In the genomic region with DNA sequence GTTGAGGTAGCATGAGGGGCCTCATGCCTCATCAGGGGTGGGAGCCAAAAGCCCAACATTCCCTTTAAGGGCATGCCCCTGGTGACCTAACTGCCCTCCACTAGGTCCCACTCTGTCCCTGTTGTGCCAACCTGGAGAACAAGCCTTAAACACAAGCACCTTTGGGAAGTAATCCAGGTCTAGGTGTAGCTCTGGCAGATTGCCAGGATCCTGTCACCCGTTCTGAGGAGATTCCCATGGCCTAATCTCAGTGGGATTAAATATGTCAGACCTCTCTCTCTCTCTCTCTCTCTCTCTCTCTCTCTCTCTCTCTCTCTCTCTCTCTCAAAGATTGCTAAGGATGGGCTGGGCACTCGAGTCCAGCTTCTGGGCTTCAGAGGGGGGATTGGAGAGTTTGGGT, we compare ENCODE assay signal across 20 mouse cellular contexts. TPM values are rescaled to one million over a fixed set of nuclear protein-coding genes. Genes with fewer than 3 reads are reported as not detected.
A peak's percentile ranks its signal among the peaks of the same experiment; 100 is the strongest.
DNase-seq lines count a peak whose midpoint lies in the region; ATAC-seq and TF ChIP-seq lines count a peak whose summit lies in the region.
"Had no signal": no experiment of that assay in that cellular context is flagged by ENCODE, and none has a peak within 500 bp of the region (broad histone marks: within the 10 kb centered on the region; RNA-seq: fewer than 3 reads in every experiment).

No protein-coding gene starts in this region.

- peak overlapping the region; percentile 58 for H3K27ac ChIP-seq in heart, embryonic 13.5 days (replicated peaks)
- H3K27ac ChIP-seq in liver, adult 2 months (replicated peaks; ENCODE audit: insufficient read depth, low read depth, low read length), result peak overlapping the region; percentile 27
- peak overlapping the region; percentile 66 for H3K27ac ChIP-seq in heart, embryonic 16.5 days (ENCODE audit: low read length)
- H3K27ac ChIP-seq: hindbrain, embryonic 15.5 days; intestine, embryonic 15.5 days; midbrain, embryonic 12.5 days had no signal

- no peak for TF ChIP-seq POLR2A in liver, adult 2 months (IDR thresholded peaks at IDR 0.05; ENCODE audit: extremely low read depth, insufficient read depth, low read length)

- no peaks in the 10 kb centered on the region for H3K27me3 ChIP-seq in heart, embryonic 13.5 days (replicated peaks)
- H3K27me3 ChIP-seq in liver, adult 2 months (ENCODE audit: control insufficient read depth, insufficient read depth, low read length), result no peaks in the 10 kb centered on the region
- H3K27me3 ChIP-seq in heart, embryonic 16.5 days (ENCODE audit: control insufficient read depth, insufficient read depth, low read length), result no peaks in the 10 kb centered on the region
- H3K27me3 ChIP-seq: embryonic facial prominence, embryonic 15.5 days; hindbrain, embryonic 15.5 days; intestine, embryonic 15.5 days; limb, embryonic 15.5 days; midbrain, embryonic 12.5 days; Patski had no signal

- no peak for TF ChIP-seq CTCF in liver, adult 2 months (IDR thresholded peaks at IDR 0.05; ENCODE audit: low read depth, low read length)

- H3K4me1 ChIP-seq in heart, embryonic 13.5 days, result peaks cover 91% of the 10 kb centered on the region
- peaks cover 24% of the 10 kb centered on the region for H3K4me1 ChIP-seq in liver, adult 2 months (ENCODE audit: control insufficient read depth, insufficient read depth, low read length)
- H3K4me1 ChIP-seq in heart, embryonic 16.5 days (ENCODE audit: control insufficient read depth, insufficient read depth, low read length), result peaks cover 57% of the 10 kb centered on the region

- ATAC-seq in heart, embryonic 13.5 days (ENCODE audit: extremely low read depth, insufficient number of reproducible peaks, low FRiP score, low TSS enrichment), result no peak
- ATAC-seq in heart, embryonic 16.5 days (replicated peaks; ENCODE audit: extremely low read depth, insufficient read depth, low FRiP score), result no peak
- ATAC-seq: CD4-positive, CD25-positive, alpha-beta regulatory T cell, adult 4 months; forebrain, postnatal 0 days; intestine, embryonic 15.5 days; liver, postnatal 0 days; Patski had no signal

- intact Hi-C loops in heart, postnatal 14 days (cut with DNase I), result no loop called here

- H3K36me3 ChIP-seq in heart, embryonic 13.5 days, result peaks cover 3% of the 10 kb centered on the region
- H3K36me3 ChIP-seq in liver, adult 2 months (ENCODE audit: control insufficient read depth, insufficient read depth, low read length), result no peaks in the 10 kb centered on the region
- H3K36me3 ChIP-seq in heart, embryonic 16.5 days (ENCODE audit: control insufficient read depth, insufficient read depth), result 0 out of 2 replicates have a peak, but pooled peaks cover 2% of the 10 kb centered on the region
- H3K36me3 ChIP-seq: embryonic facial prominence, embryonic 15.5 days; hindbrain, embryonic 15.5 days; intestine, embryonic 15.5 days; midbrain, embryonic 12.5 days had no signal

- no peak overlapping the region for H3K4me2 ChIP-seq in heart, embryonic 13.5 days
- H3K4me2 ChIP-seq in heart, embryonic 16.5 days (ENCODE audit: low read depth, low read length), result no peak overlapping the region
- H3K4me2 ChIP-seq: embryonic facial prominence, embryonic 15.5 days; hindbrain, embryonic 15.5 days; intestine, embryonic 15.5 days; limb, embryonic 15.5 days; midbrain, embryonic 12.5 days had no signal

- 30% methylated on average over 2 of the region's 2 CpGs for WGBS in heart, embryonic 13.5 days
- WGBS in liver, adult 2 months, result 52% methylated on average over 2 of the region's 2 CpGs
- 11% methylated on average over 2 of the region's 2 CpGs for WGBS in heart, embryonic 16.5 days

- peaks cover 7% of the 10 kb centered on the region; the same call in 1 of the 2 replicates for H3K79me2 ChIP-seq in liver, adult 2 months (ENCODE audit: control insufficient read depth, insufficient read depth, low read length)

- peak; percentile 41 for DNase-seq in cerebellum, adult 9-11 months
- DNase-seq in cerebellum, postnatal 4 days (ENCODE audit: low spot score in 2 of 2), result no peak
- DNase-seq in heart, postnatal 14 days, result no peak
- DNase-seq in liver, adult 2 months (ENCODE audit: extremely low read depth, low read depth, low spot score), result no peak
- no peak for DNase-seq in liver
- DNase-seq in urinary bladder, postnatal 14 days (ENCODE audit: low spot score), result no peak
- DNase-seq: adrenal gland, postnatal 10 days; embryo, embryonic 11 days; forebrain, postnatal 0 days; liver, postnatal 0 days; thymus, postnatal 36 days had no signal

- H3K4me3 ChIP-seq in heart, embryonic 13.5 days, result no peak overlapping the region
- H3K4me3 ChIP-seq in liver, adult 2 months (ENCODE audit: insufficient read depth, low read depth, low read length), result no peak overlapping the region
- no peak overlapping the region for H3K4me3 ChIP-seq in heart, embryonic 16.5 days (ENCODE audit: low read length)
- H3K4me3 ChIP-seq: embryonic facial prominence, embryonic 15.5 days; hindbrain, embryonic 15.5 days; intestine, embryonic 15.5 days; limb, embryonic 15.5 days; midbrain, embryonic 12.5 days had no signal

- H3K9me3 ChIP-seq in heart, embryonic 13.5 days, result no peaks in the 10 kb centered on the region
- H3K9me3 ChIP-seq in heart, embryonic 16.5 days (replicated peaks; ENCODE audit: control insufficient read depth, low read length), result no peaks in the 10 kb centered on the region
- H3K9me3 ChIP-seq: embryonic facial prominence, embryonic 15.5 days; hindbrain, embryonic 15.5 days; intestine, embryonic 15.5 days; limb, embryonic 15.5 days; midbrain, embryonic 12.5 days had no signal

- H3K9ac ChIP-seq in heart, embryonic 13.5 days, result peak overlapping the region; percentile 50
- no peak overlapping the region for H3K9ac ChIP-seq in liver, adult 2 months (ENCODE audit: low read depth, low read length)
- H3K9ac ChIP-seq in heart, embryonic 16.5 days (ENCODE audit: low read length), result peak overlapping the region; percentile 7; the same call in 1 of the 2 replicates
- H3K9ac ChIP-seq: embryonic facial prominence, embryonic 15.5 days; forebrain, postnatal 0 days; hindbrain, embryonic 15.5 days; intestine, embryonic 15.5 days; limb, embryonic 15.5 days; liver, postnatal 0 days; midbrain, embryonic 12.5 days had no signal

RNA-seq across cellular contexts. Expression of gene Umps, which starts 35.2 kb away (rescaled TPM):
- 32.9 and 33.4 TPM in 2 replicates for polyA plus RNA-seq in heart, embryonic 13.5 days (2015; fragmentation: Nextera tagmentation; extraction: Ambion mirVana)
- total RNA-seq in heart, postnatal 14 days (2021), result 1 to 10 TPM; 9.2 TPM
- 25.4 and 26.5 TPM in 2 replicates for total RNA-seq in liver, adult 2 months (2014; rRNA removed)
- polyA plus RNA-seq in liver, adult 2 months (2012; rRNA removed), result 12.9 and 14.9 TPM in 2 replicates
- polyA plus RNA-seq in heart, embryonic 16.5 days (2015; fragmentation: Nextera tagmentation; extraction: Ambion mirVana), result 29.4 and 30.7 TPM in 2 replicates
